Mouse (Mus musculus) gastrocnemius, postnatal 10 days (tissue): ENCODE results near the gene Flrt2. TPM values are rescaled to one million over a fixed set of nuclear protein-coding genes. Genes with fewer than 3 reads are reported as not detected.

Experiments used
- DNase-seq: peaks from one replicate; pipeline ENCODE4 v3.0.0; 2021; ENCODE audit warnings: mixed read lengths
- total RNA-seq, 2 experiments: library from RNA; stranded (reverse); gene quantifications; 2 replicates each; pipeline ENCODE4 v1.2.3; 2021

Gene Flrt2
- total RNA-seq, 2 experiments from 2014 or later: 13.6 to 19.0 TPM

- DNase-seq: no peak
Observed at GRCm38 (mm10) chr12:95734075-95734474, 42.0 kb downstream of the Flrt2 start.

- no peak for DNase-seq
Observed at GRCm38 (mm10) chr12:95737571-95737970, 45.5 kb downstream of the Flrt2 start.

GRCm38 (mm10) chr12:95738031-95738430, 46.0 kb downstream of the Flrt2 start:
- DNase-seq: no peak

GRCm38 (mm10) chr12:95738491-95739135, 46.6 kb downstream of the Flrt2 start:
- DNase-seq: no peak

GRCm38 (mm10) chr12:95739739-95740138, 47.7 kb downstream of the Flrt2 start:
- DNase-seq: no peak

- no peak for DNase-seq
Observed at GRCm38 (mm10) chr12:95741296-95741695, 49.3 kb downstream of the Flrt2 start.

- DNase-seq: no peak
Observed at GRCm38 (mm10) chr12:95744307-95744706, 52.3 kb downstream of the Flrt2 start.

- DNase-seq: no peak
Observed at GRCm38 (mm10) chr12:95746856-95747579, 55.0 kb downstream of the Flrt2 start.

GRCm38 (mm10) chr12:95748760-95749159, 56.7 kb downstream of the Flrt2 start:
- no peak for DNase-seq

GRCm38 (mm10) chr12:95749248-95749647, 57.2 kb downstream of the Flrt2 start:
- no peak for DNase-seq

GRCm38 (mm10) chr12:95759212-95759746, 67.3 kb downstream of the Flrt2 start:
- DNase-seq: no peak

- DNase-seq: no peak
Observed at GRCm38 (mm10) chr12:95765255-95765654, 73.2 kb downstream of the Flrt2 start.

GRCm38 (mm10) chr12:95769041-95769440, 77.0 kb downstream of the Flrt2 start:
- no peak for DNase-seq

- DNase-seq: no peak
Observed at GRCm38 (mm10) chr12:95770251-95770650, 78.2 kb downstream of the Flrt2 start.

GRCm38 (mm10) chr12:95790146-95790545, 98.1 kb downstream of the Flrt2 start:
- DNase-seq: no peak

GRCm38 (mm10) chr12:95816660-95817059, 124.6 kb downstream of the Flrt2 start:
- DNase-seq: no peak
